Mouse (Mus musculus) cortical plate, adult 2 months (tissue): ENCODE data around the gene Pmm2. TPM values are rescaled to one million over a fixed set of nuclear protein-coding genes. Genes with fewer than 3 reads are reported as not detected.

ENCODE experiments used
- H3K27ac ChIP-seq: fragments of 200-500 bp; 2 replicates; pipeline ENCODE4 v1.5.1; 2012; ENCODE audit warnings: low read length, control low read depth, inconsistent platforms; ENCODE audit not compliant: insufficient read depth
- H3K4me1 ChIP-seq: fragments of 200-500 bp; 2 replicates; pipeline ENCODE4 v1.6.1; 2011; ENCODE audit warnings: low read length; ENCODE audit not compliant: control insufficient read depth, insufficient read depth
- H3K4me3 ChIP-seq: fragments of 200-500 bp; 2 replicates; pipeline ENCODE4 v1.5.1; 2011; ENCODE audit warnings: mild to moderate bottlenecking, low read length, control low read depth; ENCODE audit not compliant: insufficient read depth
- CTCF ChIP-seq: fragments of 200-500 bp; IDR thresholded peaks from 2 replicates; pipeline ENCODE4 v1.5.1; 2011; ENCODE audit warnings: mild to moderate bottlenecking, control low read depth, low read length; ENCODE audit not compliant: insufficient read depth; ENCODE audit errors: extremely low read depth
- POLR2A ChIP-seq: fragments of 200-500 bp; IDR thresholded peaks from 2 replicates; pipeline ENCODE4 v1.6.1; 2011; ENCODE audit warnings: mild to moderate bottlenecking, low read length, control low read depth; ENCODE audit not compliant: insufficient read depth; ENCODE audit errors: extremely low read depth
- polyA plus RNA-seq: library from polyadenylated mRNA; depleted of rRNA; stranded (reverse); fragments of >200 nt; gene quantifications from 2 replicates; pipeline ENCODE4 v1.2.3, GENCODE M21; 2012

Pmm2 gene
- polyA plus RNA-seq, 1 experiment, result 44.6 TPM

- TF ChIP-seq CTCF (no peak), POLR2A (no peak)
These were observed 40.6 kb downstream of the Pmm2 start for GRCm38 (mm10) chr16:8678035-8678434.

GRCm38 (mm10) chr16:8678676-8679075 lies 41.2 kb downstream of the Pmm2 start:
- H3K4me3 ChIP-seq, result no peak overlapping the region
- no peaks in the 10 kb centered on the region for H3K4me1 ChIP-seq
- no peak overlapping the region for H3K27ac ChIP-seq
- TF ChIP-seq CTCF (no peak), POLR2A (no peak)

More at GRCm38 (mm10) chr16:8678035-8678434, 40.6 kb downstream of the Pmm2 start:
- Histone ChIP-seq H3K4me3 (no peak overlapping the region), H3K27ac (no peak overlapping the region), H3K4me1 (no peaks in the 10 kb centered on the region)

- no peak overlapping the region for H3K4me3 ChIP-seq
- H3K27ac ChIP-seq, result no peak overlapping the region
- no peaks in the 10 kb centered on the region for H3K4me1 ChIP-seq
- TF ChIP-seq POLR2A (no peak), CTCF (no peak)
These were observed 42.3 kb downstream of the Pmm2 start for GRCm38 (mm10) chr16:8679780-8680179.

GRCm38 (mm10) chr16:8680470-8680869 lies 43.0 kb downstream of the Pmm2 start, which contains the start of gene Gm5767:
Gene Gm5767 (plus strand): TSS chr16:8680770.
- Histone ChIP-seq H3K4me1 (no peaks in the 10 kb centered on the region), H3K4me3 (no peak within 1 kb of the TSS), H3K27ac (no peak within 1 kb of the TSS)
- TF ChIP-seq POLR2A (no peak), CTCF (no peak)

- Histone ChIP-seq H3K4me3 (no peak overlapping the region), H3K4me1 (peaks cover 3% of the 10 kb centered on the region), H3K27ac (no peak overlapping the region)
- TF ChIP-seq CTCF (no peak), POLR2A (no peak)
These were observed 47.6 kb downstream of the Pmm2 start for GRCm38 (mm10) chr16:8685087-8685486.

- Histone ChIP-seq H3K4me3 (no peak overlapping the region), H3K4me1 (peaks cover 3% of the 10 kb centered on the region), H3K27ac (no peak overlapping the region)
- TF ChIP-seq POLR2A (no peak), CTCF (peak; percentile 98)
These were observed 48.8 kb downstream of the Pmm2 start for GRCm38 (mm10) chr16:8686121-8686870.

- TF ChIP-seq CTCF, result no peak
- TF ChIP-seq POLR2A, result no peak
- H3K4me3 ChIP-seq, result no peak overlapping the region
- H3K27ac ChIP-seq, result no peak overlapping the region
- H3K4me1 ChIP-seq, result peaks cover 3% of the 10 kb centered on the region
These were observed 49.5 kb downstream of the Pmm2 start for GRCm38 (mm10) chr16:8686871-8687535.

- Histone ChIP-seq H3K4me1 (peaks cover 3% of the 10 kb centered on the region), H3K27ac (no peak overlapping the region), H3K4me3 (no peak overlapping the region)
- TF ChIP-seq CTCF, result no peak
These were observed 50.2 kb downstream of the Pmm2 start for GRCm38 (mm10) chr16:8687559-8688112.

GRCm38 (mm10) chr16:8689979-8690656 lies 52.6 kb downstream of the Pmm2 start:
- Histone ChIP-seq H3K27ac (no peak overlapping the region), H3K4me1 (peaks cover 3% of the 10 kb centered on the region), H3K4me3 (no peak overlapping the region)
- TF ChIP-seq CTCF, result no peak
- TF ChIP-seq POLR2A, result no peak

GRCm38 (mm10) chr16:8691206-8691605 lies 53.7 kb downstream of the Pmm2 start:
- peaks cover 3% of the 10 kb centered on the region for H3K4me1 ChIP-seq
- no peak overlapping the region for H3K4me3 ChIP-seq
- no peak overlapping the region for H3K27ac ChIP-seq
- no peak for TF ChIP-seq POLR2A
- no peak for TF ChIP-seq CTCF
